Mouse (Mus musculus): ENCODE data around the gene Hinfp.
"Not testable (repeated sequence)": the region's sequence is repeated elsewhere in the genome, so short reads cannot be mapped to it uniquely, and the experiment has no call there.

DNA sequence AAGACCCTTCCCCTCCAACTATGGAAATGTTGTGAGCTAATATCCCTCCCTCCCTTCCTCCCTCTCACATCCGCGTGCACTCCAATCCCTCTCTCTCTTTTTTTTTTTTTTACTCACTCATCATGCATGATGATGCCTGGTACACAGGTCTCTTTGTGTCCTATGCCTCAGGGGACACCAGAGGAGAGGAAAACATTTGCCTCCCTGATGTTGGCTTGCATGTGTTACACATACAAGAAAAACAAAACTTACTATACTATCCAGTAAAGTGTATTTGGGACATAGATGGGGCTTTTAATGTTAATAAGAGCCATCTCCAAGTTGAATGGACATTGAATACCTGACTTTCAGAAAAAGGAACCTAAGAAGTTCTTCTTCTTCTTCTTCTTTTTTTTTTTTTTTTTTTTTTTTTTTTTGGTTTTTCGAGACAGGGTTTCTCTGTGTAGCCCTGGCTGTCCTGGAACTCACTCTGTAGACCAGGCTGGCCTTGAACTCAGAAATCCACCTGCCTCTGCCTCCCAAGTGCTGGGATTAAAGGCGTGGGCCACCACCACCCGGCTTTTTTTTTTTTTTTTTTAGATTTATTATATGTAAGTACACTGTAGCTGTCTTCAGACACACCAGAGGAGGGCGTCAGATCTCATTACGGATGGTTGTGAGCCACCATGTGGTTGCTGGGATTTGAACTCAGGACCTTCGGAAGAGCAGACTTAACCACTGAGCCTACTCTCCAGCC lies 19.7 kb upstream of the Hinfp start:
- TF ChIP-seq CTCF (IDR thresholded peaks at IDR 0.05; ENCODE audit: low read depth, low read length); POLR2A (IDR thresholded peaks at IDR 0.05; ENCODE audit: extremely low read depth, insufficient read depth, low read length): not testable (repeated sequence)
